Mouse (Mus musculus): ENCODE data around the gene Ube2i. TPM values are rescaled to one million over a fixed set of nuclear protein-coding genes. Genes with fewer than 3 reads are reported as not detected.
"Not testable (repeated sequence)": the region's sequence is repeated elsewhere in the genome, so short reads cannot be mapped to it uniquely, and the experiment has no call there.

Gene Ube2i
- total and polyA plus RNA-seq, 2 experiments from 2014 or later, result 432 to 444 TPM

- Histone ChIP-seq H3K4me3 (ENCODE audit: low read depth, low read length) (no peak overlapping the region), H3K9ac (replicated peaks; ENCODE audit: low read length, poor library complexity, severe bottlenecking) (no peak overlapping the region), H3K9me3 (ENCODE audit: low read length) (no peaks in the 10 kb centered on the region), H3K27me3 (ENCODE audit: insufficient read depth, low read length) (no peaks in the 10 kb centered on the region), H3K36me3 (ENCODE audit: insufficient read depth, low read length) (peaks cover 24% of the 10 kb centered on the region), H3K4me1 (ENCODE audit: insufficient read depth, low read length) (peaks cover 5% of the 10 kb centered on the region), H3K4me2 (ENCODE audit: low read depth, low read length, poor library complexity, severe bottlenecking) (no peak overlapping the region), H3K27ac (ENCODE audit: low read depth, low read length) (no peak overlapping the region)
- TF ChIP-seq CTCF (IDR thresholded peaks at IDR 0.05), result no peak
- 88% methylated on average over 9 of the region's 9 CpGs for WGBS
- no peak for ATAC-seq (ENCODE audit: low FRiP score)
- no peak for DNase-seq (ENCODE audit: low spot score)
Observed at GRCm38 (mm10) chr17:25235635-25236034, 38.8 kb downstream of the Ube2i start.

GRCm38 (mm10) chr17:25231621-25232020, 42.8 kb downstream of the Ube2i start:
- DNase-seq (ENCODE audit: low spot score); H3K4me1 ChIP-seq (ENCODE audit: insufficient read depth, low read length); H3K9me3 ChIP-seq (ENCODE audit: low read length); H3K4me2 ChIP-seq (ENCODE audit: low read depth, low read length, poor library complexity, severe bottlenecking); H3K4me3 ChIP-seq (ENCODE audit: low read depth, low read length); H3K9ac ChIP-seq (replicated peaks; ENCODE audit: low read length, poor library complexity, severe bottlenecking); H3K27me3 ChIP-seq (ENCODE audit: insufficient read depth, low read length); H3K27ac ChIP-seq (ENCODE audit: low read depth, low read length): not testable (repeated sequence)
- WGBS, result 89% methylated on average over 6 of the region's 11 CpGs
- H3K36me3 ChIP-seq (ENCODE audit: insufficient read depth, low read length), result peaks cover 49% of the 10 kb centered on the region
- ATAC-seq (ENCODE audit: low FRiP score), result 0 out of 2 replicates have a peak, but pooled peaks have one; percentile 42

DNA sequence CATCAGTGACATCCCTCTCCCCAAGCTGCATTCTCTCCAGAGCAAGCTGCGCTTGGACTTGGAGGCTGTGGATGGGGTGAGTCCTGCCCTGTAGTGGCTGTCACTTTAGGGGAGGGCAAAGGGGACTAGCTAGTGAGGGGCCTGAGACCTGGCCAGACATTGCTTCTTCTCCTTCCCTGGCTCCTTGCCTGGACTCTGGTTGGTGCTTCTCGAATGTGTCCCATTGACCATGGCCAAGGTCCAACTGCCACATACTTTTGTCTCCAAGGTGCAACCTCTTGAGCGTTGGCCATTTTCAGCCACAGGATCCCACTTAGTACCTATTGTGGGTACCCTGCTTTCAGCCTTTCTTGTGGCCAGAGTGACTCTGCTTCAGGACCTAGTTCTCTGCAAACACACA, 43.7 kb downstream of the Ube2i start:
- DNase-seq (ENCODE audit: low spot score) (no peak), ATAC-seq (ENCODE audit: low FRiP score) (no peak)
- H3K9me3 ChIP-seq (ENCODE audit: low read length), result no peaks in the 10 kb centered on the region
- WGBS, result 92% methylated on average over 3 of the region's 3 CpGs
- H3K4me1 ChIP-seq (ENCODE audit: insufficient read depth, low read length), result no peaks in the 10 kb centered on the region
- no peak overlapping the region for H3K27ac ChIP-seq (ENCODE audit: low read depth, low read length)
- no peak overlapping the region for H3K9ac ChIP-seq (replicated peaks; ENCODE audit: low read length, poor library complexity, severe bottlenecking)
- no peaks in the 10 kb centered on the region for H3K27me3 ChIP-seq (ENCODE audit: insufficient read depth, low read length)
- H3K36me3 ChIP-seq (ENCODE audit: insufficient read depth, low read length), result peaks cover 53% of the 10 kb centered on the region
- no peak for TF ChIP-seq CTCF (IDR thresholded peaks at IDR 0.05)
- no peak overlapping the region for H3K4me3 ChIP-seq (ENCODE audit: low read depth, low read length)
- H3K4me2 ChIP-seq (ENCODE audit: low read depth, low read length, poor library complexity, severe bottlenecking), result no peak overlapping the region

GRCm38 (mm10) chr17:25230014-25230655, 44.3 kb downstream of the Ube2i start:
- H3K27ac ChIP-seq (ENCODE audit: low read depth, low read length); H3K4me2 ChIP-seq (ENCODE audit: low read depth, low read length, poor library complexity, severe bottlenecking); H3K4me1 ChIP-seq (ENCODE audit: insufficient read depth, low read length); H3K9ac ChIP-seq (replicated peaks; ENCODE audit: low read length, poor library complexity, severe bottlenecking); DNase-seq (ENCODE audit: low spot score); ATAC-seq (ENCODE audit: low FRiP score); H3K27me3 ChIP-seq (ENCODE audit: insufficient read depth, low read length); H3K9me3 ChIP-seq (ENCODE audit: low read length); H3K4me3 ChIP-seq (ENCODE audit: low read depth, low read length): not testable (repeated sequence)
- peaks cover 54% of the 10 kb centered on the region for H3K36me3 ChIP-seq (ENCODE audit: insufficient read depth, low read length)
- WGBS, result 78% methylated on average over 16 of the region's 17 CpGs

- DNase-seq (ENCODE audit: low spot score) (no peak), ATAC-seq (ENCODE audit: low FRiP score) (no peak)
- no peak for TF ChIP-seq CTCF (IDR thresholded peaks at IDR 0.05)
- no peaks in the 10 kb centered on the region for H3K4me1 ChIP-seq (ENCODE audit: insufficient read depth, low read length)
- peaks cover 48% of the 10 kb centered on the region for H3K36me3 ChIP-seq (ENCODE audit: insufficient read depth, low read length)
- no peaks in the 10 kb centered on the region for H3K27me3 ChIP-seq (ENCODE audit: insufficient read depth, low read length)
- 88% methylated on average over 5 of the region's 5 CpGs for WGBS
- no peak overlapping the region for H3K27ac ChIP-seq (ENCODE audit: low read depth, low read length)
- H3K4me3 ChIP-seq (ENCODE audit: low read depth, low read length), result no peak overlapping the region
- no peak overlapping the region for H3K4me2 ChIP-seq (ENCODE audit: low read depth, low read length, poor library complexity, severe bottlenecking)
- H3K9ac ChIP-seq (replicated peaks; ENCODE audit: low read length, poor library complexity, severe bottlenecking), result no peak overlapping the region
- no peaks in the 10 kb centered on the region for H3K9me3 ChIP-seq (ENCODE audit: low read length)
Observed at GRCm38 (mm10) chr17:25227991-25228390, 46.4 kb downstream of the Ube2i start.

DNA sequence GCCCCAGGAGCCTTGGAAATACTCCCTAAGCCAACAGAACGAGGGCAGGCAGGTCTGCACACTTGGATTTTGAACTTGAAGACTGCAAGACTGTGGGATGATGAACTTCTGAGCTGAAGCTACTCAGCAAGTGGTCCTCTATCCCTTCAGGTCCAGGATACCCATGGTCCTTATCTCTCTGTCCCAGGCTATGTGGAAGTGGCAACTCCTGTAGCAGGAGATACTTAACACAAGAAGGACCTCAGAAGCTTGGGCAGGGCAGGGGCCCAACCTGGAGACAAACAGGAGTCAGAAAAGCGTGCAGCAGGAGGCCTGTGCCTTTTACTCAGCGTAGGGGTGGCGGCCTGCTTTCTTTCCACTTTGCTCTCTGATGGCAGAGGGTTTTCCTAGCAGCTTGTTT, 48.8 kb downstream of the Ube2i start:
- Histone ChIP-seq H3K4me3 (ENCODE audit: low read depth, low read length) (no peak overlapping the region), H3K9me3 (ENCODE audit: low read length) (no peaks in the 10 kb centered on the region), H3K9ac (replicated peaks; ENCODE audit: low read length, poor library complexity, severe bottlenecking) (no peak overlapping the region), H3K27ac (ENCODE audit: low read depth, low read length) (no peak overlapping the region), H3K4me2 (ENCODE audit: low read depth, low read length, poor library complexity, severe bottlenecking) (no peak overlapping the region), H3K36me3 (ENCODE audit: insufficient read depth, low read length) (peaks cover 40% of the 10 kb centered on the region), H3K4me1 (ENCODE audit: insufficient read depth, low read length) (peaks cover 5% of the 10 kb centered on the region; the same call in 1 of the 2 replicates), H3K27me3 (ENCODE audit: insufficient read depth, low read length) (no peaks in the 10 kb centered on the region)
- 87% methylated on average over 4 of the region's 4 CpGs for WGBS
- TF ChIP-seq CTCF (IDR thresholded peaks at IDR 0.05), result no peak
- ATAC-seq (ENCODE audit: low FRiP score), result no peak
- DNase-seq (ENCODE audit: low spot score), result no peak
